Mouse (Mus musculus): Measurements from ENCODE around the gene Gbp4. TPM values are rescaled to one million over a fixed set of nuclear protein-coding genes. Genes with fewer than 3 reads are reported as not detected.
"Not testable (repeated sequence)": the region's sequence is repeated elsewhere in the genome, so short reads cannot be mapped to it uniquely, and the experiment has no call there.

The Gbp4 gene
- polyA plus RNA-seq, 1 experiment from 2014 or later: 1.4 TPM

GRCm38 (mm10) chr5:105081900-105082299 lies 57.5 kb downstream of the Gbp4 start:
- no peak overlapping the region for H3K9ac ChIP-seq (replicated peaks)
- H3K4me2 ChIP-seq (ENCODE audit: low read depth, low read length): no peak overlapping the region
- ATAC-seq (no peak), DNase-seq (no peak)
- no peaks in the 10 kb centered on the region for H3K4me1 ChIP-seq (ENCODE audit: insufficient read depth)
- TF ChIP-seq CTCF (IDR thresholded peaks at IDR 0.05; ENCODE audit: low read depth) (no peak), EP300 (IDR thresholded peaks at IDR 0.05; ENCODE audit: low read depth) (no peak)
- H3K27me3 ChIP-seq (ENCODE audit: insufficient read depth, low read length): no peaks in the 10 kb centered on the region
- H3K36me3 ChIP-seq (replicated peaks; ENCODE audit: insufficient read depth, low read length): no peaks in the 10 kb centered on the region
- no peak overlapping the region for H3K27ac ChIP-seq (ENCODE audit: low read depth)
- H3K4me3 ChIP-seq (ENCODE audit: low read depth, low read length): no peak overlapping the region
- H3K9me3 ChIP-seq (ENCODE audit: low read length): peaks cover 6% of the 10 kb centered on the region

GRCm38 (mm10) chr5:105068356-105068755 lies 71.0 kb downstream of the Gbp4 start:
- not testable (repeated sequence) for DNase-seq; H3K9me3 ChIP-seq (ENCODE audit: low read length); ATAC-seq; H3K4me3 ChIP-seq (ENCODE audit: low read depth, low read length); H3K36me3 ChIP-seq (replicated peaks; ENCODE audit: insufficient read depth, low read length); H3K4me2 ChIP-seq (ENCODE audit: low read depth, low read length); H3K27ac ChIP-seq (ENCODE audit: low read depth); H3K4me1 ChIP-seq (ENCODE audit: insufficient read depth); H3K9ac ChIP-seq (replicated peaks); H3K27me3 ChIP-seq (ENCODE audit: insufficient read depth, low read length)

Other genes starting within 250 kb of the Gbp4 start
- gene Abcg3, start 156.9 kb downstream of the Gbp4 start, polyA plus RNA-seq (2015; fragmentation: Nextera tagmentation; extraction: Ambion mirVana): 3.8 and 4.2 TPM in 2 replicates
- gene Gbp9, start within 50 bp of the Gbp4 start, polyA plus RNA-seq (2015; fragmentation: Nextera tagmentation; extraction: Ambion mirVana): 2.4 and 2.8 TPM in 2 replicates
- 2.1 and 2.5 TPM in 2 replicates for gene Gbp8, start within 50 bp of the Gbp4 start, polyA plus RNA-seq (2015; fragmentation: Nextera tagmentation; extraction: Ambion mirVana)
- gene Gbp10, start 99.9 kb upstream of the Gbp4 start, polyA plus RNA-seq (2015; fragmentation: Nextera tagmentation; extraction: Ambion mirVana): 1.1 and 1.6 TPM in 2 replicates
- not detected in 2 replicates for gene Gm43302, start 154.1 kb upstream of the Gbp4 start, polyA plus RNA-seq (2015; fragmentation: Nextera tagmentation; extraction: Ambion mirVana)
- gene Gbp6, start 154.1 kb upstream of the Gbp4 start, polyA plus RNA-seq (2015; fragmentation: Nextera tagmentation; extraction: Ambion mirVana): 10.7 and 10.8 TPM in 2 replicates

Data from liver, postnatal 0 days (tissue).